Mouse (Mus musculus) right cerebral cortex, adult 2 months (tissue): ENCODE results near the gene Hpse.

Experiments used
- DNase-seq, 2 experiments: peaks; one replicate each; pipeline ENCODE4 v3.0.0; 2021 to 2022; ENCODE audit warnings: low spot score in 2 of 2

Gene Hpse

GRCm38 (mm10) chr5:100719235-100720088, at the start of gene Hpse:
TSS of gene Hpse (minus strand) at chr5:100719716.
- peak in 1 of 2 experiments; percentile 7 for DNase-seq

GRCm38 (mm10) chr5:100766026-100766425, 46.5 kb upstream of the Hpse start:
- DNase-seq: peak in 1 of 2 experiments; percentile 15

GRCm38 (mm10) chr5:100761736-100762135, 42.2 kb upstream of the Hpse start:
- no peak for DNase-seq

GRCm38 (mm10) chr5:100760049-100760663, 40.6 kb upstream of the Hpse start:
- DNase-seq: no peak

- no peak for DNase-seq
These were observed 38.6 kb upstream of the Hpse start for GRCm38 (mm10) chr5:100758121-100758520.

- no peak for DNase-seq
These were observed 33.9 kb upstream of the Hpse start for GRCm38 (mm10) chr5:100753407-100753806.

- no peak for DNase-seq
These were observed 32.1 kb upstream of the Hpse start for GRCm38 (mm10) chr5:100751655-100752054.

- DNase-seq: no peak
These were observed 31.2 kb upstream of the Hpse start for GRCm38 (mm10) chr5:100750617-100751255.

GRCm38 (mm10) chr5:100738802-100739201, 19.3 kb upstream of the Hpse start:
- no peak for DNase-seq

GRCm38 (mm10) chr5:100736919-100737318, 17.4 kb upstream of the Hpse start:
- no peak for DNase-seq

GRCm38 (mm10) chr5:100734535-100734934, 15.0 kb upstream of the Hpse start:
- DNase-seq: no peak

- no peak for DNase-seq
These were observed 9.2 kb upstream of the Hpse start for GRCm38 (mm10) chr5:100728757-100729156.

- no peak for DNase-seq
These were observed 6.5 kb upstream of the Hpse start for GRCm38 (mm10) chr5:100726001-100726400.

GRCm38 (mm10) chr5:100716762-100717161, 2.8 kb downstream of the Hpse start:
- DNase-seq: no peak

GRCm38 (mm10) chr5:100711219-100711618, 8.3 kb downstream of the Hpse start:
- no peak for DNase-seq

- no peak for DNase-seq
These were observed 9.5 kb downstream of the Hpse start for GRCm38 (mm10) chr5:100710012-100710411.

GRCm38 (mm10) chr5:100709035-100709434, 10.5 kb downstream of the Hpse start:
- no peak for DNase-seq

- DNase-seq: no peak
These were observed 12.8 kb downstream of the Hpse start for GRCm38 (mm10) chr5:100706675-100707074.

GRCm38 (mm10) chr5:100704272-100704671, 15.2 kb downstream of the Hpse start:
- DNase-seq: no peak

GRCm38 (mm10) chr5:100702325-100702724, 17.2 kb downstream of the Hpse start:
- DNase-seq: no peak

- DNase-seq: no peak
These were observed 18.5 kb downstream of the Hpse start for GRCm38 (mm10) chr5:100700861-100701620.

GRCm38 (mm10) chr5:100697886-100698285, 21.6 kb downstream of the Hpse start:
- no peak for DNase-seq
